Mouse (Mus musculus): ENCODE results near the gene Fam219a. TPM values are rescaled to one million over a fixed set of nuclear protein-coding genes. Genes with fewer than 3 reads are reported as not detected.

Fam219a gene
- total RNA-seq, 2 experiments from 2014 or later, result 18.6 to 21.8 TPM

GRCm38 (mm10) chr4:41513309-41513708 lies 56.0 kb downstream of the Fam219a start:
- intact Hi-C loops (cut with DNase I), result no loop called here
- DNase-seq, result no peak

GRCm38 (mm10) chr4:41507998-41508397 lies 61.3 kb downstream of the Fam219a start:
- intact Hi-C loops (cut with DNase I), result no loop called here
- DNase-seq, result no peak

DNA sequence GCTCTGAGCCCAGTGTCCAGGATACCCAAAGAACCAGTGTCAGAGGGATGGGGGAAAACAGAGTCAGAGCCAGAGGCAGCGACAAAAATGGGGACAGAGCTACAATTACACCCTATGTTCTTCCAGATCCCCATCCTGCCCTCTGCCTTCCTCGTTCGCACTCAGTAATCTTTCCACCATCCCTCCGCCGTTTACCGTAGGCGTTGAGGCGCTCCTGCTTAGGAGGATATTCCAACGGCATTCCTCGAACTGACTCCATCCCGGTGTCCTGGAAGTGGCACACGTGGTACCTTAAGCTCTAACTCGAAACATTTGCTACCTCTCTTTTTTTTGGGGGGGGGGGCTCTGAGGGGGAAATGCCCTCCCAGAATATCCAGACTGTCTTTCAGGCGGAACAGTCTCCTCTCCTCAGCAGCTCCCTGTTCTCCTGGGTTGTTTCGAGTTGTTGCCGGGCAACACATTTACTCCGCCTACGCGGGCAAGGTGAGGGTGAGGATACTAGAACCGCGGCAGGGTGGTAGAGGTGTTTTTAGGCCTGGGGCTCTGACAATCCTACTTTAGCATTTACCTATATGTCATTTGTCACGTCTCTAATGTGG lies 61.9 kb downstream of the Fam219a start:
- intact Hi-C loops (cut with DNase I), result no loop called here

DNA sequence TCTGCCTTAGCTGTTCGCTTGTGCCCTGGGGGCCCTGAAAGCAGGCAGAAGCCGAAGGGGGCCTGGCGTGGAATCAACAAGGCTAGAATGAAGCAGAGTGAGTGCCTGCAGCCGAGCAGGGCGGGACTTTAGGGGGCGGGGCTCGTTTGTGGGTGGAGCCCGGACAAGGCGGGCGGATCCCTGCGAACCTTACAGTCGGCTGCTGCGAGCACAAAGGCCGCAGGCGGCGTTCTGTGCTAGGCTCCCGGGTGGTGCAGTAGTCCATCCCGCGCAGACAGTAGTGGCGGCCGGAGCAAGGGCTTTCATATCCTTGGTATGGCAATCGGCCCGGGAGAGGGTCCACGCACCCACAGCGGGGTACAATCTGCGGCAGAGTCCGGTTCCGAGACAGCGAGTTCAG lies 62.4 kb downstream of the Fam219a start:
- DNase-seq, result peak; percentile 89
- intact Hi-C loops (cut with DNase I), result no loop called here

More for the DNA sequence above, 61.9 kb downstream of the Fam219a start:
- DNase-seq, result no peak

DNA sequence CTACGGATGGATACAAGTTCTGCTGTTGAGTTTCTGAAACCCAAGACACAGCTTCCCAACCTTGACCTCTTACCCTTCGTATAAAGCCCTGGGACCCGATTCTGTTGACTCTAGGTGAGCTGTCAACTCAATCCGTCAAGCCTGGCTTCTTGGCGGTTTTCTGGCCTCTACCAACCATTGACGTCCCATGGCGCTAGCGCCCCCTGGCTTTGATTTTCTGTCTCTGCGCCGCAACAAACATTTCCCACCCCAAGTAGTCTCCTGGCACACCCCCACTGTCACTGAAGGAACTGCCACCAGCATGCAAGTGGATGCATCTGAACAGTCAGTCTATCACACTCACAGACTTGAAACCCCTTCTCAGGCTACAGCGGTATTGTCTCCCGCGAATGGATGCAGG lies 63.2 kb downstream of the Fam219a start:
- intact Hi-C loops (cut with DNase I), result no loop called here
- DNase-seq, result peak; percentile 56 to 75

- intact Hi-C loops (cut with DNase I), result loop anchor here (2.0 kb wide), 1 partner anchor 36 kb away; no protein-coding TSS in a partner anchor
- peak in 1 of 2 experiments; percentile 11 for DNase-seq
Observed at GRCm38 (mm10) chr4:41505131-41505551, 64.2 kb downstream of the Fam219a start.

- no peak for DNase-seq
- intact Hi-C loops (cut with DNase I), result loop anchor here (2.0 kb wide), 1 partner anchor 36 kb away; no protein-coding TSS in a partner anchor
Observed at GRCm38 (mm10) chr4:41504325-41504724, 65.0 kb downstream of the Fam219a start.

DNA sequence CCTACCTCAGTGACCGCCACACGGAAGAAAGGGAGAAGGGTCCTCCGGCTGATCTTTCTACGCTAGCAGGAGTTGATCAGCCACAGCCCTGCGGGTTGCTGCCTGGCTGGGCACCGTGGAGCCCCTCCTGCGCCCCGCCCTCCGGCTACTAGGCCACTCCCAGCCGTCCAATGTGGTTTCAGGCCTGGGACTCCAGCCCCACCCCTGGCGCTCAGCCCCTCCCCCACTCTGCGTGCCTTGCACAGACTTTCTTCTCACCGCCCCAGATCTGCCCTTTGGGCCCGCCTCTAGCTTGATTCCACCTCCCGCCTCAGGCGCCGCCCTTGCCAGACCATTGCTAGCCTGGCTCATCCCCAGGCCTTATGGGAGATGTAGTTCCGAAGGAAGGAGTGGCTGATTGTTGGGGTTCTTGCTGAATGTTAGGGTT lies 66.3 kb downstream of the Fam219a start, which contains the start of gene AI464131:
AI464131 (minus strand) TSS at position 91 of the 427 bp plus-strand sequence.
- intact Hi-C loops (cut with DNase I), result no loop called here
- DNase-seq, result peak; percentile 98 to 99

DNA sequence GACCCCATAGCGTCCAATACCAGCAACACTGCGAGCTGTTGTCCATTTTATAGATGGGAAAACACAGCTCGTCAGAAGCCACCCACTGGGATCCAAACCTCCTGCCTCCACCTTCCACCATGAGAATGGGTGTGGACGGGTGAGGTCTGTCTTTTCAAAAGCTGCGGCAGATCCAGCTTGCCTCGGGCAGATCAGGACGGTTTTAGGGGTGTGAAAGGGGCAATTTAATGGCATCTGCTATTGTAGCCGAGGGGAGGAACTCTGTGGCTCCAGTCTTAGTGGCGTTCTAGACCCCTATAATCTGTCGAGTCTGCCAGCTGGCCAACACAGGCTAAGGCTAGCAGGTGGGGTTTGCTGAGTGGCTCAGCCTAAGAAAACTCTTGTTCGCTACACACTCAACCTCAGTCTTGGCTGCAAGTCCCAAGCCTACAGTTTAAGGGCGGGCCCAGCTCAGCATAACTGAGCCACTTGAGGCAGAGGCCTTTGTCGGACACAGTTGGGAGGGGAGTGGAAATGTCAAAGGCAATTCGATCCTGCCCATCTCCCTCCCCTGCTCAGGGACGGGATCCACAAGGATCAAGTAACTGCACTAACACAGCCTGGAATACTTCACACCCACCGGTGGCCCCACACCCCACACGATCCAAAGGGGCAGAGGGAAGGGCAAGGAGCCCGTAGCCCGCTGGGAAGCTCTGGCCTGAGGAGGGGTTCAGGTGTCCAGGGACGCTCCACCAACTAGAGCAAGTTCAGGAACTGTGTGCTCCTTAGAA lies 67.0 kb downstream of the Fam219a start:
- intact Hi-C loops (cut with DNase I), result no loop called here
- peak in 1 of 2 experiments; percentile 50 for DNase-seq

DNA sequence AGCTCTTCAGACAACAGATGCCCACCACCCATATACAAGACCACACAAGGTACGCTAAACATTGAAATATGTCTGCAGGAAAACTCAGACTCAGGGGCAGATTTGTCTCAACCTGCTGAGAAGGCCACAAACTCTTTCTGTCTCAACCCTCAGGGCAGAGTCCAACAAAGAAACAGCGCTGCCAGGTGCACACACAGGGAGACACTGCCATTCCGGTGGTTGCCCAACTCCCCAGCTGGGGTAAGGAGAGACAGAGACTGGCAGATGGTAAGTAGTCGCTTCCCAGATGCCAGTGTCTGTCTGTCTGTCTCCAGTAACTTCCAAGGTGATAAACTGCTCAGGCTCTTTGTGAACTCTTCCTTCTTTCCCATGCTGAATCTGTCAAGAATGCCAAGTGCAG lies 68.6 kb downstream of the Fam219a start:
- intact Hi-C loops (cut with DNase I), result no loop called here

DNA sequence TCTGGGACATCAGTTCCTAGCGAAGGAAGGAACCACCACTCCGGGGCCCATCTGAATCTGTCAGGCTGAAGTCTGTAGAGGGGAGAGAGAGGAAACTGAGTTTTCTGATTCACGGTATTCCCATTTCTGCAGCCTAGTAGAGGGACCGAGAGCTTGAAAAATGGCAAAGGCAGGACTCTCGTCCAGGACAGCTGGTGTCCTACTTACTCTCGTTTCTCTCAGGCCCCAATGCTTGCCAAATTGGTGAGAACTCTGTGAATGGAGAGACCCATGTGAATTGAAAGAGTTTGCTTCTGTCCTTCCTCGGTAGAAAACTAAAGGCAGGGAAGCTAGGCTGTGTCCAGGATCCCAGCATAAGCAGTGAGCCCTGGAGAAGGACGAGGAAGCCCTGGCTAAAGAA lies 69.7 kb downstream of the Fam219a start:
- intact Hi-C loops (cut with DNase I), result no loop called here
- peak in 1 of 2 experiments; percentile 8 for DNase-seq

More for the DNA sequence above, 68.6 kb downstream of the Fam219a start:
- DNase-seq, result no peak

GRCm38 (mm10) chr4:41498921-41499391 lies 70.4 kb downstream of the Fam219a start:
- DNase-seq, result no peak
- intact Hi-C loops (cut with DNase I), result no loop called here

- intact Hi-C loops (cut with DNase I), result no loop called here
- no peak for DNase-seq
Observed at GRCm38 (mm10) chr4:41497995-41498845, 71.1 kb downstream of the Fam219a start.

GRCm38 (mm10) chr4:41497579-41497978 lies 71.8 kb downstream of the Fam219a start:
- intact Hi-C loops (cut with DNase I), result no loop called here
- peak in 1 of 2 experiments; percentile 8 for DNase-seq

- no peak for DNase-seq
- intact Hi-C loops (cut with DNase I), result no loop called here
Observed at GRCm38 (mm10) chr4:41497046-41497445, 72.3 kb downstream of the Fam219a start.

DNA sequence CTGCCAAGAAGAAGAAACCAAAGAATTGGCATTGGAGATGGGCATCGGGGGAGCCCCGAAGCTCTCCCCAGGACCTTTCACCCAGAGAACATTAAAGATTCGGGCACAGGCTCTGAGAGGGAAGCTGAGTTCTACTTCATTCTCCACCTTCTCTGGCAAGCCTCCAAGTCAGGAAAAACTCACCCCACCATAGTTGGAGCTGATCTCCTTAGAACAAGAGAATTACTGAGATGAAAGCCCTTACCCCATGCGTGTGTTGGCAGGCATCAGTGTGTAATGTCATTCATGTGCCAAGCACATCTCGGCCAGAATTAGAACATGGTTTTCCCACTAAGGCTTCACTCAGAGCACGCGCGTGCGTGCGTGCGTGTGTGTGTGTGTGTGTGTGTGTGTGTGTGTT lies 73.5 kb downstream of the Fam219a start:
- intact Hi-C loops (cut with DNase I), result no loop called here
- peak; percentile 51 to 53 for DNase-seq

- intact Hi-C loops (cut with DNase I), result no loop called here
- DNase-seq, result no peak
Observed at GRCm38 (mm10) chr4:41495076-41495475, 74.3 kb downstream of the Fam219a start.

DNA sequence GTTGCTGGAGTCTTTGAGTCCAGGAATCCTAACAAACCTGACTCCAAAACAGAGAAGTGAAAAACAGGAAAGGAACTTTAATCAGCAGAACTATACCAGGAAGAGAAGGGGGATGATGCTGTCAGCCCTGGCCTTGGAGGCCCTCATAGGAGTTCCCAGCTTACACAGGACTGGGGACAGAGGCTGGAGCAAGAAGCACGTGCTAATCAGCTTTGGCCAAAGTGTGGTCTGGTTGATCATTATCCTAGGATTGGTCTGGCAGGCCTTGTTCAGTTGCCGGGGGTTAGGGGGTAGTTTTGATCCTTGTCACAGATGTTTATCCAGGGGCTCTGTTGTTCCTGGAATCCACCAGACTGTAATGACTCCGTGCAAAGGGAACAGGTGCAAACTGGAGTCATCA lies 75.0 kb downstream of the Fam219a start:
- DNase-seq, result no peak

DNA sequence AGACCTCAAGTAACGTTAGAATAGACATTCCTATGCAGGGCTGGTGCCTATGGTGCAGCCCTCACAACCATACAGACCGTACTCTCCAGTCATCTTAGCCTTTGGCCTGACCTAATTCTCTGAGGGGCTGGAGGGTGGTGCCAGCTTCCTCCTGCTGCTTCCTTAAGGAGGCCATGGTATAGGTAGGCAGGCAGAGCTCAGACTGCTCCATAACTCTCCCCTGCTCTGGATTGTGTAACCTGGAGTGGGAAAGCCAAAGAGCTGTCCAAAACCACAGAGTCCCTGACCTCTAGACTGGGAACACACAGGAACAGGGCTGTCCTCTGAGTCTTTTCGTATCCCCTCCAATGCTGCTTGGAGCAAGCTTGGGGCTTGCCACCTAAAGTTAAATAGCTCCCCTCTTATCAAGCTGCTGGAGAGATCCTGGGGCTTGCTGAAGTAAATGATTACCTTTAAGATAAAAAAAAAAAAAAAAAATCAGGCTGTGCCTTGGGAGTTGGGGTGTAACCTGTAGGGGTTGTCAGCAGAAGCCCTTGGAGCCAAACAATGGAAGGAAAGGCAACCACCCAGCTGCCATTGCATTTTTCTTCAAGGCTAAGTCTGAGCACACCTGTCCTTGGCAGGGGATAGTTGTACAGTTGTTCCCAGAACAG lies 75.7 kb downstream of the Fam219a start:
- intact Hi-C loops (cut with DNase I), result no loop called here
- DNase-seq, result no peak

More for the DNA sequence above, 75.0 kb downstream of the Fam219a start:
- intact Hi-C loops (cut with DNase I), result no loop called here

DNA sequence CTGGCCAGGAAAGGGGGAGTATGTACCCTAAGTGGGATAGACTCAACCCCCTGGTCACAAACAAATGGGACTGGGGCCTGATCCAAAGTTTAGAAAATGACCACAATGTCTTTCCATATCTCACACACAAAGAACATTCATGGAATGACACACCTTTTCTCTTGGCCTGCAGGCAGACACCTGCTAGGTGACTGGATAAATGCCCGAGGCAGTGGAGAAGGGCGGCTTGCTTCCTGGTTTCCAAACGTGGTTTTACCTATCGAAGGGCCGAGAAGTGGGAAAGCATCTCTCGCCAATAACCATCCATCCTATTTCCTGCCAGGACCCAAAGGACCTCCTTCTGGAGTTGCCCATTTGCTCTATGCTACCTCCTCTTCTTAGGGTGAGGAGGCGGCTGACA lies 76.4 kb downstream of the Fam219a start:
- intact Hi-C loops (cut with DNase I), result no loop called here
- no peak for DNase-seq
